Mouse (Mus musculus) left cerebral cortex, postnatal 14 days (tissue): Measurements from ENCODE around the gene Txnrd2. TPM values are rescaled to one million over a fixed set of nuclear protein-coding genes. Genes with fewer than 3 reads are reported as not detected.

ENCODE experiments used
- DNase-seq, 2 experiments: peaks; one replicate each; pipeline ENCODE4 v3.0.0; 2021 to 2022; ENCODE audit warnings: low spot score in 2 of 2, mixed read lengths in 1 of 2
- intact Hi-C: fragments of 180-260 bp; cut with DNase I; formaldehyde crosslinking; loops from one replicate; pipeline ENCODE4 v1.15.1; 2025
- total RNA-seq, 2 experiments: library from RNA; stranded (reverse); gene quantifications; 2 replicates each; pipeline ENCODE4 v1.2.3; 2021

Txnrd2 gene
- total RNA-seq, 2 experiments from 2014 or later, result 18.9 to 25.2 TPM

DNA sequence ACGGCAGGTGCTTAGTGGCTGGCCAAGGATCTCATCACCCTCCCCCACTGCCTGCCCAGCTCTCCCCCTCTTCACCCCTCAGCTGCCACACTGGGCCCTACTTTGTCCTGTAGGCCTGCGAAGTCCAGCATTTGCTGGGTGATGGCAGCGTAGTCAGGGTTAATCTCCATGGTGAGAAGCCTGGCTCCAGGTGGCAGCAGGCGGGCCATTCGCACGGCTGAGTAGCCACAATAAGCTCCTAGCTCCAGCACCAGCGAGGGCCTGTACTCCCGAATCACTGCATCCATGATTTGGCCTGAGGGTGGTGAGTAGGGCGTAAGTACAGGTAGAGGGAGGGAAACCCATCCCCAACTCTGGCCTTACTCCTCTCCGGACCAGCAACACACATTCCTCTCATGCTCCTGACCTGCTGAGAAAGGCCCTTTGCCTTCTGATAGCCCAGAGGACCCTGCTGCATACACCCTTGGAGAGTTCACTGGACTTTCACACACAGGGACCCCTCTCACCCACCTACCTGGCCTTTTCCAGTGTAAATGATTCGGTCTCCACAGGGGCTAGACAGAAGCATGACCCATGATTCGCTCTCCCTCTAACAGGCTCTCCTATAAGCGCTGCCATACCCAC is 15.0 kb upstream of the Txnrd2 start:
- intact Hi-C loops, result no loop called here
- no peak for DNase-seq

DNA sequence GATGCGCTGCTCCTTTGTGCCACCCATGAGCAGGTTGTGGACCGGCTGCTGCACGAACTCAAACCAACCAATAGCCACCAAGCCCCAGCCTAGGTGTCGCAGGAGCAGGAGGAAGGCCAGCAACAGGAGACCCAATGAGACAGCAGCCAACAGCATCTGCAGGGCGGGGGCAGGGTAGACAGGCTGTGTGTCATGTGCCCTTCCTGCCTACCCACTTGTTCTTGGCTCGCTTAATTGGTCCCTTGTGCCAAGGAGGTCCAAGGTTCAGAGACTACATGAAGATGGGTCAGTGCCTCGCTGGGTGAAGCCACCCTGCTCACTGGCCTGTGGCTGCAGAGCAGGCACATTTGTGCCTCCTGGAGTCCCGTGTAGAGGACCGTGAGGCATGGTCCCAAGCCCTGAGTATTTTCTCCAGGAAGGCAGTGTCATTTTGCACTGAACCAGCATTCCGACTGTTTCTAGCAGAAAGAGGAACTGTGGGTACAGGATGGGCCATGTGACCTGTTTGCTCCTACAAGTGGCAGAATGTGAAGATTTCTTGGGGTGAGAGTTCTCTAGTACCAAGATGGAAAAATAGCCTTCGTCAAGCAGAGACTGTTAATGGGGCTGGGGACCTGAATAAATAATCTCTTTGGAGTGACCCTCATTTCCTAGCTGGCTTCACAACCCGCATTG is 14.2 kb upstream of the Txnrd2 start:
- intact Hi-C loops, result no loop called here

GRCm38 (mm10) chr16:18413032-18413816 is 13.0 kb upstream of the Txnrd2 start:
- intact Hi-C loops, result no loop called here
- no peak for DNase-seq

More for the DNA sequence above, 14.2 kb upstream of the Txnrd2 start:
- DNase-seq, result peak in 1 of 2 experiments; percentile 69

DNA sequence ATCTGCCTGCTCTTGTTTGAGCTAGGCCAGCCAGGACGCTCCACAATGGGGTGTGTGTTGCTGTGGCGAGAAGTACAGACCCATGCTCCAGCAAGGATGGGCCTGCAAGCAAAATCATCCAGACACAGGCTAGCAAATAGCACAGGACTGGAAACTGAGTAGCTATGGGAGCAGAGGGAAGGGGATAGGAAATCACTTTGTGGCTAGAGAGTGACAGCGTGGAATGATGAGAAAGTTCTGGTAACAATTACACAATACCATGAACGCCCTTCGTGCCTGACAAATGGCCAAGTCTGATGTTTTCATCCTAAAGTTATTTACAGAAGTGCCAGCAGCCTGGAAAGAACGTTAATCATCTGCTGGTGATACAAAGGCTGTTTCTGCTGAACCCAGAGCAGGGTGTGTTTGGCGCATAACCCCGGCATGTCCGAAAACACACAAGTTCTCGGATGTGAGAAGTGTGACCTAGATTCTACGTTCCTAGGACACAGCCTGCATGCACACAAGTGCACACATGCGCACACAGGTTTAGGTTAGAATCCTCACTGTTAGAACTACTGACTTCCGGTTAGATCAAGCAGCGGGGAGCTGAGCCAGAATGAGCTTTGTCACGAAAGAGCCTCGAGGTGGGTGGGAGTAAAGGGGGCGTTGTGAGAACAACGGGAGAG is 10.0 kb upstream of the Txnrd2 start:
- peak; percentile 61 to 78 for DNase-seq
- intact Hi-C loops, result no loop called here

DNA sequence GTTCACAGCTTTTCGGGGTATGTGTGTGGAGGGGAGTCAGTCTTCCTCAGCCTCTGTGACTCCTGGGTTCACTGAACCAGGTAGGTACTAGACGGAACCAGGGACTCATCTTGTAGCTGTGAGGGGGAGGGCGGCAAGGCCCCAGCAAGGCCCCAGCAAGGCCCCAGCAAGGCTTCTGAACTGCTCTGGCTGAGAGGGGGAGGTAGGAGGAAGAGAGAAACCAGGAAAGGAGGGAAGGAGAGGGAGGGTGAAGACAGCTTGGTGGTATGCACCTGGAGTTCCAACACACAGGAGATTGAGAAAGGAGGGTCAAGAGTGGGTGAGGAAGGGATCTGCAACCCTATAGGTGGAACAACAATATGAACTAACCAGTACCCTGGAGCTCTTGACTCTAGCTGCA is 9.3 kb upstream of the Txnrd2 start:
- intact Hi-C loops, result no loop called here
- no peak for DNase-seq

DNA sequence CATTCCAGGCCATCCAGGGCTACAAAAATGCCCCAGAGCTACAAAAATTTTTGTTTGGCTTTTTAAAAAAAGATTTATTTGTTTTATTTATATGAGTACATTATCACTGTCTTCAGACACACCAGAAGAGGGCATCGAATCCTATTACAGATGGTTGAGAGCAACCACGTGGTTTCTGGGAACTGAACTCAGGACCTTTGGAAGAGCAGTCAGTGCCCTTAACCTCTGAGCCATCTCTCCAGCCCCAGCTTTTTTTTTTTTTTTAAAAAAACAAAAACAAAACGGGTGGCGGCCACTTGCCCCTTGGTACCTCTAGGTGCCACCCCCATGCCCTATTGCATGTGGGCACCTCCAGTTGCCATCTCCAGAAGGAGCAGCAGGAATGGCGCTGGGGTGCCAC is 8.7 kb upstream of the Txnrd2 start:
- intact Hi-C loops, result no loop called here
- no peak for DNase-seq

DNA sequence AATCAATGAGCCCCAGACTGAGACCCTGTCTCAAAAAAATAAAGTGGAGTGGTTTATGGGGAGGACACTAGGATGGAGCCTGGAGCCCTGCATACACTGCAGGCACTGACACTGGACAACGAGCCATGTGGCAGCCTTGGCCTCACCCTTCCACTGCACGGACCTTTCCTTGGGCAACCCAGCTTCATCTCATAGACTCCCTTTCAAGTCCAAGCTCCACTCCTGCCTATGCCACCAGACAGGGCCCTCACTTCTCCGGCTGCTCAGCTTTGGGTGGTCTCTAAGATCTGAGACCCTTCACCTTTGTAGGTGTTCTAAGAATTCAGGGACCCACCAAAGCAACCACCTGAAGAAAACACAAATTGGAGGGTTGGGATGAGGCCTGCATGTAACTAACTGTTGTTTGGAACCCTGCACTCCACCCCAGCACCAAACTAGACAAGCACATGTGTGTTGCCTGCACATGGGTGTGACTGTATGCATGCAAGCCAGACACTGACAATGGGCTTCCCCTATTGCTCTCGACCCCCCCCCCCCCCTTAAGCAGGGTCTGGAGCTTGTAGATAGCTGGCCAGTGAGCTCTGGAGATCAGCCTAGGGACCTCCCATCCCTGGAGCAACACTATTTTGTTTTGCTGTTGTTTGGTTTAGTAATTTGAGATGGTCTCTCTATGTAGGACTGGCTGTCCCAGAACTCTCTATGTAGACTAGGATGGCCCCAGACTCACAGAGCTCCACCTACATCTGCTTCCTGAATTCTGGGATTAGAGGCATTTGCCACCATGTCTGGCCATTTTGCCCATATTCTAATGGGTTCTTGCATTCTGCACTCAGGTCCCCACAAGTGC is 7.2 kb upstream of the Txnrd2 start:
- DNase-seq, result no peak
- intact Hi-C loops, result no loop called here

DNA sequence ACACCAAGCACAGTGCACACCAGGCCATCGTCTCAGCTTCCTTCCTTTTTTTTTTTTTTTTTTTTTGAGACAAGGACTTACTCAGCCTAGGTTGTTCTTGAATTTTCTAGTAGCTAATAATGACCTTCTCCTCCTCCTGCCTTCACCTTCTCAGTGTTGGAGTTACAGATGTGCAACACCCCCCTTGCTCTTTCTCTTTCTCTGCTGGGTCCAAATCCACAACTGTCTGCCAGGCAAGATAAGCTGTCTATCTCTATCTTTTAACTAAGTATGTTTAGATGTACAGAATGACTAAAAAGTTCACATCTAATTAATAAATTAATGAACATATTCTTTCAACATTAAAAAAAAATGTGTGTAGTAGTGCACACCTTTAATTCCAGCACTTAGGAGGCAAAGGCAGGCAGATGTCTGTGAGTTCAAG is 6.6 kb upstream of the Txnrd2 start:
- intact Hi-C loops, result no loop called here
- no peak for DNase-seq

DNA sequence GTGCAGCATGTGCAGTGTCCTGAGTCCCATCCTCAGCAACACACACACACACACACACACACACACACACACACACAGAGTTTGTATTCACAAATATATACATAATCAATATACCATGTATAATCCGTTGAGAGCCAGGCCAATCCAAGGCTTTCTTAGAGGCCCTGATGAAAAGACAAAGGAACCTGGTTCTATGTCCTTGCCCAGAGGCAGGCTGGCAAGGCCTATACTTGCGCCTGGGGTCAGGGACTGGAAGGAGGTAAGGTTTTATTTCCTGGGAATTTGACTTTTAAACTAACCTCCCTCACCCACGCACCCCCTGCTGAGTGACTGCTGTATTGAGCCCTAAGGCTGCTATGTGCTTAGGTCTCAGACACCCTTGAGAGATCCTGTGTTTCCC is 5.6 kb upstream of the Txnrd2 start:
- intact Hi-C loops, result no loop called here
- no peak for DNase-seq

GRCm38 (mm10) chr16:18423203-18423914 is 2.8 kb upstream of the Txnrd2 start:
- DNase-seq, result no peak
- intact Hi-C loops, result no loop called here

GRCm38 (mm10) chr16:18423915-18424265 is 2.3 kb upstream of the Txnrd2 start:
- DNase-seq, result no peak
- intact Hi-C loops, result no loop called here

- no peak for DNase-seq
- intact Hi-C loops, result loop anchor here (5.0 kb wide), 1 partner anchor 77 kb away; the partner anchor contains the start of genes Arvcf and Tango2
These were observed 1.7 kb upstream of the Txnrd2 start for GRCm38 (mm10) chr16:18424364-18425045.

DNA sequence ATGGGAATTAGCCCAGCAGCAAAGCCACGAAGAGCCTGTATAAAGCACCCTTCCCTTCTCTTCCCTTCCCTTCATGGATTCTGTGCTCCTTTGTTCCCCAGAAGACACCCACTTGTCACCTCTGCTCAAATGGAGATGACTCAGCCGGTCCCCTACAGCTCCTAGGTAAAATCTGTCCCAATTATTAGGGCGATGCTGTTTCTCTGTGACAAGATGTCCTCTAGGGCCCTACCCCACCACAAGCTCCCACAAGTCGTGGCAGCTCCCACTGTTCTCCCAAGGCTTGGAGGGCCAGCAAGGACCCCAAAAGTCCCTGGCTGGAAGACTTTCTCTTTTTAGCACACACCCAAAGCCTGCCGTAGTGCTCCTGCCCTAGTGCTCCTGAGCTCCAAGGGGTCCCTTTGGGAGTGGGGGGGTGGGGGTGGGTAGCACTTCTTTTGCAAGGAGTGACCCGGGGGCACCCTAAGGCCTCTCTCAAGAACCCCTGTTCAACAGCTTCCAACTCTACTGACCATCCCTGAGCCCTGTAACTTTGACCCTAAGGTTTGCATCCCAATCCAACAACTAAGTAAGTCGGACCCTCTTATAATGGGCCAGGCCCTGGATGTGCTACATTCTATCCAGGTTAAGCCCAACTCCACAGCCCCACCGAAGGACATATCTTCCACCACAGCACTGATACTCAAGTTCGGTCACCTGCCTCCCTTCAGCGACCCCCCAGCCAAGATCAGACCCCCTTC is 539 bp upstream of the Txnrd2 start:
- intact Hi-C loops, result loop anchor here (5.0 kb wide), 1 partner anchor 78 kb away; the partner anchor contains the start of genes Arvcf and Tango2
- DNase-seq, result no peak

DNA sequence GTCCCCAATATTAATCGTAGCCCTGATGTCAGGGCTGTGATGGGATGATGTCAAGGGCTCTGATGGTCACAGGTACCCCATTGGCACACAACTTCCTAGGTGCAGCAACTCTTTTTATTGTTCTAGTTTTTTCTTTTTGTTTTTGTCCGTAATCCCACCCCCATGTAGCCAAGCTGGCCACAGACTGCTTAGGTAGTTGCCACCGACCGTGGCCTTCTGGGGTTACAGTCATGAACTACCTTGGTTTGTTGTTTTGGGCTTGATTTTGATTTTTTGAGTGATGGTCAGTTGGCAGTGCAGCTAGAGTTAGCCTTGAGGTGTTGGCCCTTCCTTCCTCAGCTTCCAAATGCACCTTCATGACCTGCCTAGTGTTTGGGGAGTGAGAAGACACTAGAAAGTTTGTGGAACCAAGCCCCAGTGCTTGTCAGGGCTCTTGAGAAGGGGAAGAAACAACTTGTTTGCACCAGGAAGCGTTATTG is 657 bp downstream of the Txnrd2 start, which contains the start of gene Comt:
Gene Comt (minus strand): TSS at position 51 of the 479 bp plus-strand sequence.
- DNase-seq, result no peak
- intact Hi-C loops, result loop anchor here (5.0 kb wide), 1 partner anchor 80 kb away; the partner anchor contains the start of genes Arvcf and Tango2

GRCm38 (mm10) chr16:18428011-18428515 is 1.9 kb downstream of the Txnrd2 start:
- intact Hi-C loops, result loop anchor here (5.0 kb wide), 1 partner anchor 81 kb away; the partner anchor contains the start of genes Arvcf and Tango2
- no peak for DNase-seq

- intact Hi-C loops, result loop anchor here (5.0 kb wide), 1 partner anchor 81 kb away; the partner anchor contains the start of genes Arvcf and Tango2
These were observed 2.4 kb downstream of the Txnrd2 start for GRCm38 (mm10) chr16:18428516-18429042.

More at GRCm38 (mm10) chr16:18428516-18429042, 2.4 kb downstream of the Txnrd2 start:
- DNase-seq, result no peak
